Mouse (Mus musculus): Measurements from ENCODE around the gene Tufm. TPM values are rescaled to one million over a fixed set of nuclear protein-coding genes. Genes with fewer than 3 reads are reported as not detected.

Gene Tufm
- total RNA-seq, 2 experiments from 2014 or later = 122 to 145 TPM

Other genes with a start within 250 kb of the Tufm start
- 10 to 100 TPM; 18.4 to 24.0 TPM for gene Sbk1, start 214.7 kb upstream of the Tufm start, total RNA-seq (2021)
- 1 to 10 TPM in 1 of 2 experiments, under 1 TPM in 1; 0.27 to 2.4 TPM for gene Lat, start 117.8 kb upstream of the Tufm start, total RNA-seq (2021)
- gene Spns1, start 109.9 kb upstream of the Tufm start, total RNA-seq (2021) = 10 to 100 TPM; 24.7 to 29.0 TPM
- gene Nfatc2ip, start 90.6 kb upstream of the Tufm start, total RNA-seq (2021) = 1 to 10 TPM; 2.2 to 3.5 TPM
- gene Cd19, start 72.5 kb upstream of the Tufm start, total RNA-seq (2021) = not detected
- gene Rabep2, start 58.6 kb upstream of the Tufm start, total RNA-seq (2021) = 10 to 100 TPM; 13.8 to 14.0 TPM
- gene Atp2a1, start 24.3 kb upstream of the Tufm start, total RNA-seq (2021) = over 10,000 TPM; 23,125 to 24,213 TPM
- gene Sh2b1, start 11.9 kb upstream of the Tufm start, total RNA-seq (2021) = 10 to 100 TPM; 36.8 to 43.4 TPM
- 10 to 100 TPM; 25.8 to 29.9 TPM for gene Atxn2l, start 16.1 kb downstream of the Tufm start, total RNA-seq (2021)
- 100 to 1,000 TPM; 129 to 154 TPM for gene Eif3c, start 79.0 kb downstream of the Tufm start, total RNA-seq (2021)
- gene Apobr, start 97.6 kb downstream of the Tufm start, total RNA-seq (2021) = under 1 TPM; 0.44 to 0.46 TPM
- gene Cln3, start 98.5 kb downstream of the Tufm start, total RNA-seq (2021) = 10 to 100 TPM; 10.7 to 11.0 TPM
- not detected for gene Il27, start 107.6 kb downstream of the Tufm start, total RNA-seq (2021)
- gene Nupr1, start 143.5 kb downstream of the Tufm start, total RNA-seq (2021) = 10 to 100 TPM in 1 of 2 experiments, 1 to 10 TPM in 1; 8.5 to 11.9 TPM
- 10 to 100 TPM; 29.3 to 33.2 TPM for gene Sgf29, start 161.9 kb downstream of the Tufm start, total RNA-seq (2021)
- gene Sult1a1, start 189.1 kb downstream of the Tufm start, total RNA-seq (2021) = 10 to 100 TPM; 15.7 to 21.0 TPM
- 10 to 100 TPM; 29.9 to 36.8 TPM for gene Bola2, start 208.0 kb downstream of the Tufm start, total RNA-seq (2021)
- 1 to 10 TPM; 2.1 to 3.6 TPM for gene Slx1b, start 208.4 kb downstream of the Tufm start, total RNA-seq (2021)
- gene Coro1a, start 220.4 kb downstream of the Tufm start, total RNA-seq (2021) = 1 to 10 TPM; 2.6 to 5.2 TPM